Comparison of ENCODE assay signal across 9 mouse cellular contexts in genomic region chr10:108979660-108980059, GRCm38 (mm10). TPM values are rescaled to one million over a fixed set of nuclear protein-coding genes. Genes with fewer than 3 reads are reported as not detected.
A peak's percentile ranks its signal among the peaks of the same experiment; 100 is the strongest.
DNase-seq lines count a peak whose midpoint lies in the region; ATAC-seq lines count a peak whose summit lies in the region.
"Had no signal": no experiment of that assay in that cellular context is flagged by ENCODE, and none has a peak within 500 bp of the region (broad histone marks: within the 10 kb centered on the region; RNA-seq: fewer than 3 reads in every experiment).

No protein-coding gene starts in this region.

- H3K36me3 ChIP-seq in forebrain, embryonic 15.5 days = 0 out of 2 replicates have a peak, but pooled peaks cover 6% of the 10 kb centered on the region
- H3K36me3 ChIP-seq in hindbrain, embryonic 14.5 days (replicated peaks; ENCODE audit: control insufficient read depth, insufficient read depth) = no peaks in the 10 kb centered on the region
- no peaks in the 10 kb centered on the region for H3K36me3 ChIP-seq in liver, embryonic 11.5 days (ENCODE audit: control insufficient read depth, insufficient read depth, low read length)

- no peak overlapping the region for H3K4me3 ChIP-seq in forebrain, embryonic 15.5 days
- no peak overlapping the region for H3K4me3 ChIP-seq in hindbrain, embryonic 14.5 days (replicated peaks; ENCODE audit: low read length)
- no peak overlapping the region for H3K4me3 ChIP-seq in liver, embryonic 11.5 days (ENCODE audit: low read depth, low read length)

- peak overlapping the region; percentile 48; the same call in 1 of the 2 replicates for H3K27ac ChIP-seq in forebrain, embryonic 15.5 days (replicated peaks)
- H3K27ac ChIP-seq in hindbrain, embryonic 14.5 days = peak overlapping the region; percentile 2; the same call in 1 of the 2 replicates
- no peak overlapping the region for H3K27ac ChIP-seq in liver, embryonic 11.5 days (ENCODE audit: low read depth, low read length)

- DNase-seq in Muller cell, postnatal 12 days (ENCODE audit: inconsistent ontology term) = peak; percentile 92
- DNase-seq in adrenal gland, adult 8-10 months = peak; percentile 39
- peak; percentile 86 for DNase-seq in hindbrain, embryonic 14.5 days (ENCODE audit: low spot score)
- DNase-seq in left cerebral cortex, postnatal 14 days (ENCODE audit: low spot score in 2 of 2) = peak; percentile 61 to 76
- peak; percentile 75 for DNase-seq in right cerebral cortex, adult 18-20 months
- no peak for DNase-seq in T-cell, adult 2 months (ENCODE audit: low spot score)
- DNase-seq in liver, embryonic 11.5 days (ENCODE audit: low spot score) = no peak

- 9% methylated on average over 6 of the region's 6 CpGs for WGBS in forebrain, embryonic 15.5 days
- 27% methylated on average over 6 of the region's 6 CpGs for WGBS in hindbrain, embryonic 14.5 days
- WGBS in liver, embryonic 11.5 days = 74% methylated on average over 6 of the region's 6 CpGs

- no peak overlapping the region for H3K4me2 ChIP-seq in forebrain, embryonic 15.5 days (replicated peaks)
- H3K4me2 ChIP-seq in hindbrain, embryonic 14.5 days (replicated peaks) = no peak overlapping the region; the same call in 1 of the 2 replicates
- no peak overlapping the region for H3K4me2 ChIP-seq in liver, embryonic 11.5 days

- no peak overlapping the region for H3K9ac ChIP-seq in forebrain, embryonic 15.5 days (replicated peaks)
- no peak overlapping the region for H3K9ac ChIP-seq in hindbrain, embryonic 14.5 days
- no peak overlapping the region for H3K9ac ChIP-seq in liver, embryonic 11.5 days (ENCODE audit: low read depth, low read length)

- no peaks in the 10 kb centered on the region for H3K27me3 ChIP-seq in forebrain, embryonic 15.5 days
- no peaks in the 10 kb centered on the region for H3K27me3 ChIP-seq in hindbrain, embryonic 14.5 days (ENCODE audit: control insufficient read depth, insufficient read depth, low read length)
- no peaks in the 10 kb centered on the region for H3K27me3 ChIP-seq in liver, embryonic 11.5 days (replicated peaks; ENCODE audit: control insufficient read depth, insufficient read depth, low read length)

- intact Hi-C loops in left cerebral cortex, postnatal 14 days (cut with DNase I) = no loop called here

- peak; percentile 92 for ATAC-seq in forebrain, embryonic 15.5 days (replicated peaks)
- ATAC-seq in hindbrain, embryonic 14.5 days (ENCODE audit: low FRiP score) = peak; percentile 84
- ATAC-seq in liver, embryonic 11.5 days (replicated peaks; ENCODE audit: low FRiP score) = no peak

- no peaks in the 10 kb centered on the region for H3K9me3 ChIP-seq in forebrain, embryonic 15.5 days
- no peaks in the 10 kb centered on the region for H3K9me3 ChIP-seq in hindbrain, embryonic 14.5 days (ENCODE audit: control insufficient read depth, low read length)
- H3K9me3 ChIP-seq in liver, embryonic 11.5 days (ENCODE audit: control insufficient read depth, low read length) = no peaks in the 10 kb centered on the region

- H3K4me1 ChIP-seq in forebrain, embryonic 15.5 days = peaks cover 15% of the 10 kb centered on the region
- H3K4me1 ChIP-seq in hindbrain, embryonic 14.5 days (replicated peaks; ENCODE audit: control insufficient read depth, insufficient read depth, low read length) = peaks cover 7% of the 10 kb centered on the region
- no peaks in the 10 kb centered on the region for H3K4me1 ChIP-seq in liver, embryonic 11.5 days (replicated peaks; ENCODE audit: control insufficient read depth, insufficient read depth, low read length)

RNA-seq across cellular contexts. Expression of gene Syt1, which starts 31.1 kb away (rescaled TPM):
- 10 to 100 TPM; 12.3 to 26.7 (median 17.9) TPM for total RNA-seq in adrenal gland, adult 8-10 months (2022)
- 83.0 and 88.3 TPM in 2 replicates for polyA plus RNA-seq in forebrain, embryonic 15.5 days (2015; fragmentation: Nextera tagmentation; extraction: Ambion mirVana)
- polyA plus RNA-seq in hindbrain, embryonic 14.5 days (2014; fragmentation: Nextera tagmentation; extraction: Ambion mirVana) = 116 and 137 TPM in 2 replicates
- 1,000 to 10,000 TPM; 1,079 to 1,115 TPM for total RNA-seq in left cerebral cortex, postnatal 14 days (2021)
- polyA plus RNA-seq in liver, embryonic 11.5 days (2014; fragmentation: Nextera tagmentation; extraction: Ambion mirVana) = 1.1 and 1.5 TPM in 2 replicates
- total RNA-seq: hematopoietic stem cell, adult 5-6 weeks had no signal

Comparison
In these comparisons a context has a peak if more than half of its experiments do, and no peak if none do; other contexts are left out.
1. DNase-seq: peak in Muller cell, postnatal 12 days (single experiment), adrenal gland, adult 8-10 months (single experiment), hindbrain, embryonic 14.5 days (single experiment), left cerebral cortex, postnatal 14 days (2 of 2) and right cerebral cortex, adult 18-20 months (single experiment); none in T-cell, adult 2 months (single experiment) and liver, embryonic 11.5 days (single experiment).
2. RNA of gene Syt1, which starts 31.1 kb away (polyA plus RNA-seq): 116 to 137 TPM in hindbrain, embryonic 14.5 days and 83.0 to 88.3 TPM in forebrain, embryonic 15.5 days; 1.1 to 1.5 TPM in liver, embryonic 11.5 days; every median in the first group is over 10 times any median in the second.